Mouse (Mus musculus) lung, adult 18-20 months (tissue): ENCODE data around the gene Ccdc78.
A peak's percentile ranks its signal among the peaks of the same experiment; 100 is the strongest.

Experiments used
- DNase-seq, 2 experiments: peaks; one replicate each; pipeline ENCODE4 v3.0.0; 2022; ENCODE audit warnings: mixed read lengths in 2 of 2

Gene Ccdc78

DNA sequence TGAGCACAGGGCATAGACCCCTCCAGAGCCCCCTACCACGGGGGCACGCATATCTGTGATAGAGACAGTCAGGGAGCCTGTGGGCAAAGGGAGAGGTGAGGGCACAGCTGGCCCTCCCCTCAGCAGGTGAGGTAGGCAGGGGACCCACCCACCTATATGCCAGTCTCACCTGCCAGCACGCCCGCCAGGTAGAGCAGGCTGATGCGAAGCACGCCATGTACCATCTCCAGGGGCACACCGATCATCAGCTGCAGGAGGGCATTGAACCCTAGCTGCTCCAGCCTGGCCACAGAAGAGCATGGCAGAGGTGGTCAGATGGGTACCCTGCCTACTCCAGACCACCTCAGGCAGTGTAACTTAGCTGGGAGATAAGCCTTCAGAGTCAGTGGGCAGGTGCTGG, 48.9 kb downstream of the Ccdc78 start:
- DNase-seq = no peak

DNA sequence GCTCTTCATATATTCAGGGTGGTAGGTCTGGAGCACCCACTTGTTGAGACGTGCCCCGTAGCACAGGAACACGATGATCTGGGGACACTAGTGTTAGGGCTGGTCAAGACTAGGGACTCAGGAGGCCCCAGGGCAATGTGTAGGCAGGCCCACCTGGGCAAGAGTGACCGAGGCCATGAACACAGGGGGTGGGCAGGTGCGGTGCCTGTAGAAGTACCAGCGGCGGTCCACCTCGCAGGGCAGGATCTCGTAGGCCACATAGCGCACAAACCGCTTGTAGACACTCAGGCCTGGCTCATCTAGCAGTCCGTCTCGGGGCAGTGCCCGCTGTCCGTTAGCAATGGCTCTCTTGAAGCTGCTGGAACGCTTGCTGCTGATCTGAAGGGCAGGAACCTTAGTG, 49.4 kb downstream of the Ccdc78 start:
- no peak for DNase-seq

GRCm38 (mm10) chr17:25836397-25837075, 50.2 kb downstream of the Ccdc78 start:
- no peak for DNase-seq

GRCm38 (mm10) chr17:25837076-25837410, 50.7 kb downstream of the Ccdc78 start, which contains the start of gene Rhbdl1:
Gene Rhbdl1 (minus strand): TSS chr17:25837295.
- DNase-seq = peak; percentile 57 to 64

- DNase-seq = no peak
Observed at GRCm38 (mm10) chr17:25837533-25837932, 51.2 kb downstream of the Ccdc78 start.

DNA sequence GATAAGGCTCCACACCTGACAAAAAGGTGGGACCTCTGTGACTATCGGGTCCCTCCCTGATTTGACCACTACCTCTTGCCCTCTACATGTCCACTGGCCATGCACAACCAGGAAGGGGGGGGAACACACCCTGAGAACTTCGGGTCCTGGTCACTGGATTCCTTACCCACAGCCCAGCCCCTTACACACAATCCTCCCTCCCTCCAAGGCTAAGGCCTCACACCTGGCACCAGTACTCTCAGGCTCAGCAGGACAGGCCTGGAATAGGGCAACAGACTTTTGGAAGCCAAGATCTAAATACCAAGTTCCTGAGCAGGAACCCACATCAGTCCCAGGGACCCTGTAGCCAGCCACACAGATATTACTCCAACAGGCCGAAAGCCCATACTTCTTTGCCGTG, 52.5 kb downstream of the Ccdc78 start:
- no peak for DNase-seq

- DNase-seq = no peak
Observed at GRCm38 (mm10) chr17:25839455-25840235, 53.3 kb downstream of the Ccdc78 start.
